Mouse (Mus musculus) stomach, postnatal 0 days (tissue): ENCODE results near the gene Xpnpep2. TPM values are rescaled to one million over a fixed set of nuclear protein-coding genes. Genes with fewer than 3 reads are reported as not detected.

ENCODE experiments used
- ATAC-seq: fragments of 200-750 bp; cut with Nextera tagmentation; 2 replicates; pipeline ENCODE4 v1.8.0; 2017; ENCODE audit not compliant: low FRiP score, low TSS enrichment
- DNase-seq: peaks from one replicate; pipeline ENCODE4 v3.0.0-alpha.2; 2016; ENCODE audit warnings: low spot score
- H3K27ac ChIP-seq: fragments of 300-500 bp; sonication (generic); replicated peaks from 2 replicates; pipeline ENCODE4 v1.5.1; 2014; ENCODE audit warnings: mild to moderate bottlenecking, control low read depth
- H3K27me3 ChIP-seq: fragments of 300-500 bp; sonication (generic); 2 replicates; pipeline ENCODE4 v1.6.1; 2014; ENCODE audit warnings: low read length; ENCODE audit not compliant: control insufficient read depth, insufficient read depth
- H3K36me3 ChIP-seq: fragments of 300-500 bp; sonication (generic); 2 replicates; pipeline ENCODE4 v1.6.1; 2014; ENCODE audit warnings: low read length, mixed read lengths; ENCODE audit not compliant: control insufficient read depth, insufficient read depth
- H3K4me1 ChIP-seq: fragments of 300-500 bp; sonication (generic); replicated peaks from 2 replicates; pipeline ENCODE4 v1.6.1; 2014; ENCODE audit warnings: antibody characterized with exemption; ENCODE audit not compliant: control insufficient read depth, insufficient read depth
- H3K4me2 ChIP-seq: fragments of 300-500 bp; sonication (generic); replicated peaks from 2 replicates; pipeline ENCODE4 v1.6.1; 2014; ENCODE audit warnings: low read depth, mild to moderate bottlenecking, control low read depth, moderate library complexity
- H3K4me3 ChIP-seq: fragments of 300-500 bp; sonication (generic); 2 replicates; pipeline ENCODE4 v1.5.1; 2014; ENCODE audit warnings: low read depth, low read length, control low read depth
- H3K9ac ChIP-seq: fragments of 300-500 bp; sonication (generic); 2 replicates; pipeline ENCODE4 v1.6.1; 2014; ENCODE audit warnings: mild to moderate bottlenecking, low read length, control low read depth, mixed read lengths
- H3K9me3 ChIP-seq: fragments of 300-500 bp; sonication (generic); 2 replicates; pipeline ENCODE4 v1.6.1; 2016; ENCODE audit warnings: low read length; ENCODE audit not compliant: control insufficient read depth
- CTCF ChIP-seq: IDR thresholded peaks from 2 replicates; pipeline ENCODE4 v1.5.1; 2016; ENCODE audit warnings: antibody characterized with exemption, low read depth, mild to moderate bottlenecking, moderate library complexity
- EP300 ChIP-seq: optimal IDR thresholded peaks from 2 replicates; pipeline ENCODE3; 2016; ENCODE audit warnings: antibody characterized with exemption
- WGBS: fragments of 180-500 bp; shearing (Covaris S2); extraction: QIAGEN DNeasy Blood & Tissue Kit; methylation state at CpG from one replicate; pipeline ENCODE4 v1.1.7; 2014; 5-methylcytosine and 5-hydroxymethylcytosine counted together
- polyA plus RNA-seq: library from polyadenylated mRNA; unstranded; fragments of >200 nt; fragmentation: Nextera tagmentation; extraction: Ambion mirVana; gene quantifications from 2 replicates; pipeline ENCODE4 v1.2.1, GENCODE M21; 2015

Gene Xpnpep2
- polyA plus RNA-seq, 1 experiment from 2014 or later: 0.58 TPM

DNA sequence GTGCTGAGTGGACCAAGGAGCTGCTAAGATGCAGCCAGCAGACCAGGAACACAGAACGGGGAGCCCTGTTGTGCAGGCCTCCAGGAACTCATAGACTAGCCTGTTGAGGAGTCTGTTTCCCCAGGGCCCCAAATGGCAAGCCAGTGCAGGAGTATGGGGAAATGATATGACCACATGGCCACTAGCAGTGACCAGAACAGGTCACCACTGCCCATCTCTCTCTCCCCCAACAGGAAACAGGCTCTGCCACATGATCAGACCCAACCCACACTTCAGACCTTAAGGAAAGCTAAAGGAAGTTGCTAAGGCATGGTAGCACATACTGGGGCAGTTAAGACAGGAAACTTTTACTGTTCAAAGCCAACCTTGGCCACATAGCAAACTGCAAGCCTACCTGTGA, 20.6 kb downstream of the Xpnpep2 start:
- TF ChIP-seq EP300: no peak
- DNase-seq (no peak), ATAC-seq (no peak)
- Histone ChIP-seq H3K36me3 (no peaks in the 10 kb centered on the region), H3K4me3 (no peak overlapping the region), H3K4me2 (no peak overlapping the region), H3K9me3 (no peaks in the 10 kb centered on the region), H3K4me1 (no peaks in the 10 kb centered on the region), H3K27me3 (no peaks in the 10 kb centered on the region), H3K27ac (no peak overlapping the region), H3K9ac (no peak overlapping the region)
- 70% methylated on average over 1 of the region's 1 CpGs for WGBS

DNA sequence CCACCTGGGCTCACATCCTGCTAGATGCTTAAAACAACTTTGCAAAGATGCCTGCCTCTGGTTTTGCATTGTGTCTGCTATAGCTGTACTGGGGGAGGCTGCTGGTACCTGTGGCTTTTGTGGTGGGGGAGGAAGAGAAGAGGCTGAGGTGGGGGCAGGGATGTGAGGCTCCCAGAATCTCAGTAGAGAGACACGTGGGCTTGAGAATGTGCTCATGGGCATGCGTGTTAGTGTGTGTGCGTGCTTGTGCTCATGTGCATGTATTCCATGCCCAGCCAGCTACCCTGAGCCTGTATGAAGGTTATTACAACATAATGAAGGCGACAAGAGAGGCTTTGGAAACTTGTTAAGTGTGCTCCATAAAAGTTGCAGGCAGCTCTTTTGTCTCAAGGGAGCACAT, 28.4 kb downstream of the Xpnpep2 start:
- 87% methylated on average over 4 of the region's 4 CpGs for WGBS
- Histone ChIP-seq H3K27ac (no peak overlapping the region), H3K4me2 (no peak overlapping the region), H3K4me3 (no peak overlapping the region), H3K36me3 (no peaks in the 10 kb centered on the region), H3K9me3 (no peaks in the 10 kb centered on the region), H3K9ac (no peak overlapping the region), H3K4me1 (no peaks in the 10 kb centered on the region), H3K27me3 (no peaks in the 10 kb centered on the region)
- DNase-seq (no peak), ATAC-seq (no peak)
- TF ChIP-seq EP300 (no peak), CTCF (no peak)

DNA sequence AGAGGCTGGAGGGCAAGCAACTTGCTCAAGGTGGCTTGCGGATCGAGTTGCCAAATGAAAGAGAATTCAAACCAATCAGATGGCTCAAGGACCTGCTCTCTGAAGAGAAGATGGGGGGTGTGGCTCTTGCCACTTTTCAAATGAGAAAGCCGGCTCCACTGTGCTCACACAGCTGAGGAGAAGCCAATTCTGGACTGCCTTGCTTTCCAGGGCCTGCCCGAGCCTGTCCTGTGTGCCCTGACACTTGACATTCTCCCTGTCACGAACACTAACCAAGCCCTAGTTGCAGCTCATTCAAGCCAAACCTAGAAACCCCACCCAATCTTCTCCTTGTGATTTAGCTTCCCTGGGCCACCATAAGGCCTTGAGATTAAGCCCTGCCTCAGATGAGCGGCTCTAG, 29.5 kb downstream of the Xpnpep2 start:
- Histone ChIP-seq H3K9me3 (no peaks in the 10 kb centered on the region), H3K4me3 (no peak overlapping the region), H3K27ac (no peak overlapping the region; the same call in 1 of the 2 replicates), H3K27me3 (no peaks in the 10 kb centered on the region), H3K9ac (no peak overlapping the region), H3K4me2 (no peak overlapping the region), H3K4me1 (no peaks in the 10 kb centered on the region), H3K36me3 (no peaks in the 10 kb centered on the region)
- TF ChIP-seq EP300: no peak
- TF ChIP-seq CTCF: no peak
- ATAC-seq: no peak
- DNase-seq: no peak
- WGBS: 60% methylated on average over 6 of the region's 6 CpGs

DNA sequence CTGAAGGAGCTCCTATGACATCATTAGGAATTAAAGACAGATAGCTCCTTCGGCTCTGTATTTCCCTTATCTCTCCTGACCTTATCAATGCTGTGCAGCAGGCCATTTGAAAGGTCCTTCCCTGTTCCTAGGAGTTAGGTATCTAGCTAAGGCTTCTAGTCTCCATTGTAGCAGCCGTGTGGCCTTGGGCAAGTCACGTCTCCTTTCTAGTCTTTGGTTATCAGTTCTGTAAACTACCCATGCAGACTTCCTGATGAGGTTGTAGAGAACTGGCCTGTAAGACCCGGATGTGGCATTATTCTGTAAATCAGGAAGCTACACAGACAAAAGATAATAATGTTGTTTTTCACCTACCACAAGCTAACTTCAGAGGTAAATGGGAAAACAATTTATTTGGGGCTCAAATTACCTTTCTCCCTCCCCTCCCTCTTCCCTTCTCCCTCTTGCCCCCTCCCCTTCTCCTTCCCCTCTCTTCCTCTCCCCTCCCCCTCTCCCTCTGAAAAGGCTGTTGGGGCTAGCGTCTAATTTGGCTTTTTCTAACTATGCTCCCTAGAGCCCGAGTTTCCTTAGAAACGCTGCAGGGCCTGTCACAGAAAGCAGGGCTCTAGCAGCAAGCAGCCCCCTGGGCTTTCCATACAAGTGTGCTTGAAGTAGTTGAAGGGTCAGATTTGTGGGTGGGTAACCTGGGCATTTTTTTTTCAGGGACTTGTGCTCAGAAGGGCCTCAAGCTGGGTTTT, 30.2 kb downstream of the Xpnpep2 start:
- no peak overlapping the region for H3K4me2 ChIP-seq
- no peaks in the 10 kb centered on the region for H3K27me3 ChIP-seq
- TF ChIP-seq CTCF (no peak), EP300 (no peak)
- H3K27ac ChIP-seq: peak overlapping the region; percentile 45; the same call in 1 of the 2 replicates
- H3K4me3 ChIP-seq: no peak overlapping the region
- no peaks in the 10 kb centered on the region for H3K4me1 ChIP-seq
- 53% methylated on average over 7 of the region's 7 CpGs for WGBS
- H3K36me3 ChIP-seq: no peaks in the 10 kb centered on the region
- ATAC-seq: no peak
- H3K9me3 ChIP-seq: no peaks in the 10 kb centered on the region
- no peak for DNase-seq
- no peak overlapping the region for H3K9ac ChIP-seq

DNA sequence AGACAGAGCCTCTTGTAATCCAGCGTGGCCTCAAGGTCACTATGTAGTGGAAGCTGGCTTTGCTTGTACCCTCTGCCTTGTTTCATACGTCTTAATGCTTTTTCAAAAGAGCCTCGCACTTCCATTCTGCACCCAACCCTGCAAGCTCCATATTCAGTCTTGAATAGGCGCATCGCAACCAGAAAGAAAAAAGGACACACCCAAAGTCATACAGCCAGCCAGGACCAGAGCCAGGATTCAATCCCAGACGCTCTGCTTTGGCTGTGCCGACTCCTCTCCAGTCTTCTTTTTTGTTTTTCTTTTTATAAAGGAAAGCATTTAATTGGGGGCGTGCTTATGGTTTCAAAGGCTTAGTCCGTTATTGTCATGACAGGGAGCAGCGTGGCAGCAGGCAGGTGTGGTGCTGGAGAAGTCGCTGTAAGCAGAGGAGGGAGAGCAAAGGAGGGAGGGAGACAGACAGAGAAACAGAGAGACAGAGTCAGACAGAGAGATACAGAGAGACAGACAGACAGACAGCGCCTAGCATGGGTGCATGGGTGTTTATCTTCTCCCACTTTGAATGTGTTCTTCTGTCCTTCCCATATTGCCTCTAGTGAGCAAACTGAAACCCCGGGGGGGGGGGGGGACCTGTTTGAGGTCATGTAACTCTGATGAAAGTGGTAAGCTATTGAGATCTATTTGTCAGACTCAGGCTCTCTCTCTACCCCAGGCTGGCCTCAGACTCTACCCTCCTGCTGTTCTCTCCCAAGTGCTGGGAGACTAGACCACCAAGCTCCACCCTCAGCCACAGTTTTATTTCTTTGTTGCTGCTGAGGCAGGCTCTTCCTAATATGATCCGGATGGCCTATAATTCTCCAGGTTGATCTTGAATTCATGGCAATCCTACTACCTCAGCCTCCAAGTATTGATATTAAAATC, 31.1 kb downstream of the Xpnpep2 start:
- H3K4me2 ChIP-seq: no peak overlapping the region
- no peak for DNase-seq
- no peaks in the 10 kb centered on the region for H3K9me3 ChIP-seq
- no peak overlapping the region for H3K9ac ChIP-seq
- no peaks in the 10 kb centered on the region for H3K36me3 ChIP-seq
- WGBS: 47% methylated on average over 14 of the region's 14 CpGs
- H3K4me1 ChIP-seq: no peaks in the 10 kb centered on the region
- no peak for ATAC-seq
- no peaks in the 10 kb centered on the region for H3K27me3 ChIP-seq
- no peak overlapping the region for H3K4me3 ChIP-seq
- H3K27ac ChIP-seq: 0 out of 2 replicates have a peak overlapping the region, but pooled peaks have one; percentile 24
- TF ChIP-seq EP300: no peak
- no peak for TF ChIP-seq CTCF
